Mouse (Mus musculus): ENCODE results near the gene Aire.

Gene Aire

GRCm38 (mm10) chr10:78043406-78043836, at the start of gene Aire:
Gene Aire, minus strand, starts transcription at chr10:78043610.
- DNase-seq (ENCODE audit: low read depth, low spot score) = peak; percentile 51

GRCm38 (mm10) chr10:78092725-78093029, 49.3 kb upstream of the Aire start:
- DNase-seq (ENCODE audit: low read depth, low spot score) = no peak

- DNase-seq (ENCODE audit: low read depth, low spot score) = no peak
Observed at GRCm38 (mm10) chr10:78091865-78092724, 48.7 kb upstream of the Aire start.

- no peak for DNase-seq (ENCODE audit: low read depth, low spot score)
Observed at GRCm38 (mm10) chr10:78090706-78091491, 47.5 kb upstream of the Aire start.

GRCm38 (mm10) chr10:78090246-78090645, 46.8 kb upstream of the Aire start:
- DNase-seq (ENCODE audit: low read depth, low spot score) = no peak

GRCm38 (mm10) chr10:78087101-78087511, 43.7 kb upstream of the Aire start:
- DNase-seq (ENCODE audit: low read depth, low spot score) = no peak

- no peak for DNase-seq (ENCODE audit: low read depth, low spot score)
Observed at GRCm38 (mm10) chr10:78086444-78087061, 43.1 kb upstream of the Aire start.

- no peak for DNase-seq (ENCODE audit: low read depth, low spot score)
Observed at GRCm38 (mm10) chr10:78085711-78086110, 42.3 kb upstream of the Aire start.

GRCm38 (mm10) chr10:78084073-78084472, 40.7 kb upstream of the Aire start:
- DNase-seq (ENCODE audit: low read depth, low spot score) = no peak

- no peak for DNase-seq (ENCODE audit: low read depth, low spot score)
Observed at GRCm38 (mm10) chr10:78079955-78080591, 36.7 kb upstream of the Aire start.

GRCm38 (mm10) chr10:78078276-78078675, 34.9 kb upstream of the Aire start:
- no peak for DNase-seq (ENCODE audit: low read depth, low spot score)

- no peak for DNase-seq (ENCODE audit: low read depth, low spot score)
Observed at GRCm38 (mm10) chr10:78077862-78078261, 34.5 kb upstream of the Aire start.

- DNase-seq (ENCODE audit: low read depth, low spot score) = no peak
Observed at GRCm38 (mm10) chr10:78074977-78075376, 31.6 kb upstream of the Aire start.

- DNase-seq (ENCODE audit: low read depth, low spot score) = no peak
Observed at GRCm38 (mm10) chr10:78074151-78074550, 30.7 kb upstream of the Aire start.

GRCm38 (mm10) chr10:78069101-78070011, 25.9 kb upstream of the Aire start, which contains the start of gene Icosl:
Gene Icosl, plus strand, starts transcription at chr10:78069302.
- DNase-seq (ENCODE audit: low read depth, low spot score) = no peak

- DNase-seq (ENCODE audit: low read depth, low spot score) = no peak
Observed at GRCm38 (mm10) chr10:78068541-78068940, 25.1 kb upstream of the Aire start.

- DNase-seq (ENCODE audit: low read depth, low spot score) = no peak
Observed at GRCm38 (mm10) chr10:78067226-78067625, 23.8 kb upstream of the Aire start.

GRCm38 (mm10) chr10:78063122-78063521, 19.7 kb upstream of the Aire start:
- no peak for DNase-seq (ENCODE audit: low read depth, low spot score)

GRCm38 (mm10) chr10:78057056-78057455, 13.6 kb upstream of the Aire start:
- no peak for DNase-seq (ENCODE audit: low read depth, low spot score)

- no peak for DNase-seq (ENCODE audit: low read depth, low spot score)
Observed at GRCm38 (mm10) chr10:78054633-78055565, 11.5 kb upstream of the Aire start.

Data from retina, postnatal 7 days (tissue).